Mouse (Mus musculus) hindbrain, postnatal 0 days (tissue): ENCODE data around the gene Rims4. TPM values are rescaled to one million over a fixed set of nuclear protein-coding genes. Genes with fewer than 3 reads are reported as not detected.

Experiments used
- ATAC-seq: fragments of 200-750 bp; cut with Nextera tagmentation; 2 replicates; pipeline ENCODE4 v1.8.0; 2017; ENCODE audit warnings: mild to moderate bottlenecking, moderate TSS enrichment, moderate library complexity
- DNase-seq: peaks from one replicate; pipeline ENCODE4 v3.0.0-alpha.2; 2015; ENCODE audit warnings: low spot score
- H3K27ac ChIP-seq: fragments of 300-500 bp; sonication (generic); 2 replicates; pipeline ENCODE4 v1.5.1; 2014; ENCODE audit warnings: mild to moderate bottlenecking
- H3K27me3 ChIP-seq: fragments of 300-500 bp; sonication (generic); 2 replicates; pipeline ENCODE4 v1.6.1; 2014; ENCODE audit warnings: low read length, mixed read lengths; ENCODE audit not compliant: insufficient read depth
- H3K36me3 ChIP-seq: fragments of 300-500 bp; sonication (generic); 2 replicates; pipeline ENCODE4 v1.6.1; 2014; ENCODE audit warnings: low read length, mixed read lengths; ENCODE audit not compliant: insufficient read depth
- H3K4me1 ChIP-seq: fragments of 300-500 bp; sonication (generic); 2 replicates; pipeline ENCODE4 v1.6.1; 2014; ENCODE audit warnings: antibody characterized with exemption, low read length, mixed read lengths; ENCODE audit not compliant: insufficient read depth
- H3K4me2 ChIP-seq: fragments of 300-500 bp; sonication (generic); 2 replicates; pipeline ENCODE4 v1.6.1; 2014; ENCODE audit warnings: low read depth, mild to moderate bottlenecking, low read length, moderate library complexity, mixed read lengths
- H3K4me3 ChIP-seq: fragments of 300-500 bp; sonication (generic); 2 replicates; pipeline ENCODE4 v1.5.1; 2014; ENCODE audit warnings: low read length
- H3K9ac ChIP-seq: fragments of 300-500 bp; sonication (generic); replicated peaks from 2 replicates; pipeline ENCODE4 v1.6.1; 2014; ENCODE audit warnings: mild to moderate bottlenecking, low read length, moderate library complexity, mixed read lengths
- H3K9me3 ChIP-seq: fragments of 300-500 bp; sonication (generic); 2 replicates; pipeline ENCODE4 v1.6.1; 2016; ENCODE audit warnings: low read length, mixed read lengths
- CTCF ChIP-seq: IDR thresholded peaks from 2 replicates; pipeline ENCODE4 v1.5.1; 2016; ENCODE audit warnings: antibody characterized with exemption, control low read depth, low read depth
- WGBS: fragments of 180-500 bp; shearing (Covaris S2); extraction: QIAGEN DNeasy Blood & Tissue Kit; methylation state at CpG from one replicate; pipeline ENCODE4 v1.1.7; 2014; 5-methylcytosine and 5-hydroxymethylcytosine counted together
- polyA plus RNA-seq: library from polyadenylated mRNA; unstranded; fragments of >200 nt; fragmentation: Nextera tagmentation; extraction: Ambion mirVana; gene quantifications from 2 replicates; pipeline ENCODE4 v1.2.1, GENCODE M21; 2015
- total RNA-seq: library from RNA; depleted of rRNA; stranded (reverse); fragments of >200 nt; gene quantifications from 2 replicates; pipeline ENCODE4 v1.2.3, GENCODE M21; 2014

Gene Rims4
- total and polyA plus RNA-seq, 2 experiments from 2014 or later = 19.6 to 76.7 TPM

DNA sequence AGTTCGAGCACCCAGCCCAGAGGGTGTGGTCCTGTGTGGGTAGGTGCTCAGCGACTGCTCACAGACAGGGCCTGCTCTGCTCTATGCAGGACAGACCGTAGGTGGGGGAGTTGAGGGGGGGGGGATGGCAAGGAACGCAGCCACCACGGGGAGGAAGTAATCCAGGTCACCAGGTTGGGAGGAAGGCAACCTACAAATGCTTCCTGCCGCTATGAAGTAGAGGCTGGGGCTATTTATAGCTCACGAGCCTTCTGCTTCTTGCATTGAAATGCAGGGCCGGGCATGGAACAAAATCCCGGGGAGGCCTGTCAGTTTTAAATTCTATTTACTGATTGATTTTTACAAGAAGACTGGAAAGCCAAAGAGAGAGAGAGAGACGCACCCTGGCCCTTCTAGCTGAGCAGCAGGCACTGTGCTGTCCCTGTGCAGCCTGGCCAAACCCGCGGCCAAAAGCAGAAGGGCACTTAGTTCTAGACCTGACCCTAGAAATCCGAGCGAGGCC lies 18.5 kb downstream of the Rims4 start:
- ATAC-seq = peak; percentile 31; the same call in 1 of the 2 replicates
- no peaks in the 10 kb centered on the region for H3K27me3 ChIP-seq
- H3K4me1 ChIP-seq = peaks cover 5% of the 10 kb centered on the region; the same call in 1 of the 2 replicates
- DNase-seq = peak; percentile 54
- no peak overlapping the region for H3K9ac ChIP-seq
- TF ChIP-seq CTCF = no peak
- H3K4me3 ChIP-seq = no peak overlapping the region
- no peak overlapping the region for H3K4me2 ChIP-seq
- WGBS = 46% methylated on average over 14 of the region's 14 CpGs
- H3K27ac ChIP-seq = peak overlapping the region; percentile 16
- H3K36me3 ChIP-seq = no peaks in the 10 kb centered on the region
- H3K9me3 ChIP-seq = no peaks in the 10 kb centered on the region

DNA sequence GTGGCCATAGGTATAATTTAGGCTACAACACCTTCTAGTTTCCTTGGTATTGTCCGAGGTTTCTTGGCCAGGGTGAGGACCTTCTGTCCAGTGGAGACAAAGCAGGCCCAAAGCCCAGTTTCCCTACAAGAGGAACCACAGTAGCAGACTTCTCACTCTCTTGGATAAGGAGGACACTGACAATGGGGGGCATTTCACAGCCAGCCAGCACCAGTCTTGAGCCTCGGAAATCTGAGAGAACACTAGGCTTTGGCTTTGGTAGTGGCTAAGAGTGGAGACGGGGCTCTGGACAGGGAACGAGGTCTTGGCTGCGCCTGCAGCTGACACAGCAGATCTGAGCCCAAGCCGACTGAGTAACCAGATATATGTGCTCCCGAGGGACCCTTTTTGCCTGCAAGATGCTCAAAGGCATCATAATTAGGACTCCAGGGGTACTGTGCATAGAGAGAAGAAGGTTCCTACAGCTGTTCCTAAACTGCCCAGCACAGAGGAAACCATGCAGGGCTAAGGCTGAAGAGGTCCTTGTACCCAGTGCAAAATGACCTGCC lies 20.4 kb downstream of the Rims4 start:
- DNase-seq = no peak
- WGBS = 62% methylated on average over 7 of the region's 7 CpGs
- no peak overlapping the region for H3K27ac ChIP-seq
- no peak overlapping the region for H3K4me2 ChIP-seq
- no peak overlapping the region for H3K9ac ChIP-seq
- no peaks in the 10 kb centered on the region for H3K9me3 ChIP-seq
- no peak for TF ChIP-seq CTCF
- H3K4me3 ChIP-seq = no peak overlapping the region
- no peak for ATAC-seq
- H3K4me1 ChIP-seq = peaks cover 5% of the 10 kb centered on the region; the same call in 1 of the 2 replicates
- H3K27me3 ChIP-seq = no peaks in the 10 kb centered on the region
- H3K36me3 ChIP-seq = no peaks in the 10 kb centered on the region

DNA sequence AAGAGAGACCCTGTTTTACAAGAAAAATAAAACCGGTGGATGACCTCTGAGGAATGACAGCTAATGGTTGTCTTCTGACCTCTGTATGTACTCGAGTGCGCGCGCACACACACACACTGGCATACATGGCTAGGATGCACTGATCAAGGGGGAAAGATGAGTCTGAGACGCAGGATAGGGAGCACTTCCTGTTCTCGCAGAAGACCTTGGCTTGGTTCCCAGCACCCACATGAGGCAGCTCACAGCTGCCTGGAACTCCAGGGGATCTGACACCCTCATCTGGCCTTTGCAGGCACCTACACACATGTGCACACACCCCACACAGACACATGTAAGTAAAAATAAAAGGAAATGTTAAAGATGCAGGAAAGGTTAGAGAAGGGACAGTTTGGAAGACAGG lies 21.5 kb downstream of the Rims4 start:
- Histone ChIP-seq H3K27me3 (no peaks in the 10 kb centered on the region), H3K9ac (no peak overlapping the region), H3K36me3 (no peaks in the 10 kb centered on the region), H3K9me3 (no peaks in the 10 kb centered on the region), H3K4me2 (no peak overlapping the region), H3K4me3 (no peak overlapping the region), H3K27ac (no peak overlapping the region), H3K4me1 (peaks cover 5% of the 10 kb centered on the region; the same call in 1 of the 2 replicates)
- WGBS = 90% methylated on average over 7 of the region's 7 CpGs
- ATAC-seq (no peak), DNase-seq (no peak)
- no peak for TF ChIP-seq CTCF

DNA sequence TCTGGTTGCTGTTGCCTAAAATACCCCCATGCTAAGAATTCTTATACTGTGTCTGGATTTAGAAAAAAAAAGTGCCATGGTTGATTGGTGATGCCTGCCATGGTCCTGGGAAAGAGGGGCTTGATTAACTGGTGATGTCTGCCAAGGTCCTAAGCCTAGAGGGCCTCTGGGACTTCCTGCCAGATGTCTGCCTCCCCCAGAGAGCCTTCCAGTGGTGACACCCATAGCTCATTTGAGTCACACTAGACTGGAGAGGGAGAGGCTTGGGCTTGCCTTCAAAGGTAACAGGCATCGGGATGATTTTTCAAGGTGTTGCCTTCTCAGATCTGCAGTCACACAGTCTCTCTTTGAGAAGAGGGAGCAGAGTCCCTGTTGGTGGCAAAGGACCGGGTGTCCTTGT lies 23.3 kb downstream of the Rims4 start:
- Histone ChIP-seq H3K4me3 (no peak overlapping the region), H3K36me3 (no peaks in the 10 kb centered on the region), H3K4me1 (peaks cover 5% of the 10 kb centered on the region; the same call in 1 of the 2 replicates), H3K9me3 (no peaks in the 10 kb centered on the region), H3K9ac (no peak overlapping the region), H3K27me3 (no peaks in the 10 kb centered on the region), H3K4me2 (no peak overlapping the region), H3K27ac (no peak overlapping the region)
- ATAC-seq (no peak), DNase-seq (no peak)
- 80% methylated on average over 2 of the region's 2 CpGs for WGBS
- TF ChIP-seq CTCF = no peak

DNA sequence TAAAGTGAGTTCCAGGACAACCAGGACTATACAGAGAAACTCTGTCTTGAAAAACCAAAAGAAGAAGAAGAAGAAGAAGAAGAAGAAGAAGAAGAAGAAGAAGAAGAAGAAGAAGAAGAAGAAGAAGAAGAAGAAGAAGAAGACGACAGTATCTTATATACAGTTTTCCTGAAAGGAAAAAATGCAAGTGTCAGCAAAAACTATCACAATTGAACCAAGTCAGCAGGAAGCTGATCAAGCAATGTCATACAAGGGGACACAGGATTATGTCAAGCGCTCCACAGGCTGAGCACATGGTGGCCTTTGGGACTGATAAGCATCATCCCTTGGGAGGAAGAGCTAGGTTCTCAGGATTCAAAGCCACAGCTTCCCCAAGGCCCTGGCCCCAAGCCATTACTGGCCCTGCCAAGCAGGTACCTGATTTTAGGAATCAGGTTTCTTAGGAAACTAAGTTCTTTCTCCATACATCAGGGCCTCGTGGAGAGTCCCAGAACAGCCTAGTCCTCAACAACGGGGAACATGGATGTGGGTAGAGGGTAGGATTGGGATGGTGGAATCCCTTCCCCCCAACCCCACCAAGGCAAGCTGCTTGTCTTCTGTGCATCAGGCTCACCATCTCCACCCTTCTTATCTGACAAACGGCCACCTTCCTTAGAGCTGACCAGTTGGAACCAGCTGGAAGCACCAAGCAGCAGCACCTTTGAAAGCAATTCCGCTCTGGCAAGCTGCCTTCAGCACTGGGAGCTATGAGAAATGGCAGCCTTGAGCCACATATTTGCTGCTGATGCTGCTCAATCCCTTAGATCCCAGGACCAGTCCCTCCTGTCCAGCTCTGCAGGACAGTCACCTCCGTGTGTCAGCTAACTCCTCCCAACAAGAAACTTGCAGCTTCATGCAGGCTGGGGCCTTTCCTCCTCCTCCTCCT lies 24.8 kb downstream of the Rims4 start:
- no peak for DNase-seq
- Histone ChIP-seq H3K36me3 (no peaks in the 10 kb centered on the region), H3K27me3 (no peaks in the 10 kb centered on the region), H3K4me1 (no peaks in the 10 kb centered on the region), H3K9me3 (no peaks in the 10 kb centered on the region), H3K4me3 (no peak overlapping the region), H3K9ac (no peak overlapping the region), H3K4me2 (no peak overlapping the region), H3K27ac (no peak overlapping the region)
- WGBS = 68% methylated on average over 7 of the region's 7 CpGs
- no peak for TF ChIP-seq CTCF
- no peak for ATAC-seq

DNA sequence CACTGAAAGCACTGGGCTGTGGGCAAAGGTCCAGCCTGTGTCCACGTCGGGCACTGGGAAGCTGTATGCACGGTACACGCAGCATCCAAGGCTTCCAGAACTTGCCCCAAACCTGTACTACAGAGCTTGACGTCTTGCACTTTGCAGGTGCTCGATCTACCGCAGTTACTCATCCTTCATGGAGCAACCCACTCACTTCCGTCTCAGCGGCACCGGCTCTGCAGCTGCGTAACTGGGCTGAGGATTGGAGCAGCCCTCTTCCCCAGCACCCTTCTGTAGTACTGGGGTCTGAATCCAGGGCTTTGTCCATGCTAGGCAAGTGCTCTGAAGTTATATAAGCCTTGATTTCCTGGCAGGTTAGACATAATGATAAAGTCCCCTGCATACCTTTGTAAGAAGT lies 27.2 kb downstream of the Rims4 start:
- Histone ChIP-seq H3K4me2 (no peak overlapping the region), H3K4me1 (no peaks in the 10 kb centered on the region), H3K27ac (no peak overlapping the region), H3K27me3 (no peaks in the 10 kb centered on the region), H3K36me3 (no peaks in the 10 kb centered on the region), H3K4me3 (no peak overlapping the region), H3K9me3 (no peaks in the 10 kb centered on the region), H3K9ac (no peak overlapping the region)
- ATAC-seq = no peak
- WGBS = 93% methylated on average over 11 of the region's 11 CpGs
- no peak for TF ChIP-seq CTCF
- no peak for DNase-seq
